Mouse (Mus musculus): ENCODE results near the gene Olfr435.

DNA sequence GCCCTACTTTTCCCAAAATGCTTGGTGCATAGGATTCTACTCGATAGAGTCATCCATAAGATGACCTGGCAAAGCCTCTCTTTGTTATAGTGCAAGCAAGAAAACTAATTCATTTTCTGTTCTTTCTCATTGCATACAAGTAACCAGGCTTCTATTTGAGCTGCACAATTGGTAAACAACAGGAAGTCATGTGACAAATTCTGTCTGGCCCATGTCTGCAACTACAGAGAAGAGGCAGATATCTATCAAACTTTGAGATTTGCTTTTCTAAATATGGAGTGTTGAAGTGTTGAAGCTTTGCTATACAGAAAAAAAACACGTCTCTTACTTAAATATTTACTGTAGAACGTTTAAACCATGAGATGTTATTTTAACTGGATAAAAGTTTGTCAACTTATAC is 1.1 kb downstream of the Olfr435 start:
- no peak for TF ChIP-seq CTCF (IDR thresholded peaks at IDR 0.05)
- no peak for TF ChIP-seq EP300 (IDR thresholded peaks at IDR 0.05; ENCODE audit: insufficient read depth, low read depth, low read length)
- TF ChIP-seq POLR2A (IDR thresholded peaks at IDR 0.05; ENCODE audit: insufficient read depth, low read depth, low read length) = no peak

Data from heart, adult 2 months (tissue).